Mouse (Mus musculus) midbrain, postnatal 0 days (tissue): ENCODE measurements around the gene Lrba. TPM values are rescaled to one million over a fixed set of nuclear protein-coding genes. Genes with fewer than 3 reads are reported as not detected.

Experiments
- ATAC-seq: fragments of 200-750 bp; cut with Nextera tagmentation; 2 replicates; pipeline ENCODE4 v1.8.0; 2017; ENCODE audit warnings: moderate number of reproducible peaks, mild to moderate bottlenecking, moderate TSS enrichment, moderate library complexity; ENCODE audit not compliant: low FRiP score
- DNase-seq: peaks from one replicate; pipeline ENCODE4 v3.0.0-alpha.2; 2015; ENCODE audit warnings: low spot score
- H3K27ac ChIP-seq: fragments of 300-500 bp; sonication (generic); 2 replicates; pipeline ENCODE4 v1.5.1; 2014; ENCODE audit warnings: low read depth, mild to moderate bottlenecking, low read length, mixed read lengths
- H3K27me3 ChIP-seq: fragments of 300-500 bp; sonication (generic); 2 replicates; pipeline ENCODE4 v1.6.1; 2014; ENCODE audit warnings: low read length, control low read depth, mixed read lengths; ENCODE audit not compliant: insufficient read depth
- H3K36me3 ChIP-seq: fragments of 300-500 bp; sonication (generic); 2 replicates; pipeline ENCODE4 v1.6.1; 2014; ENCODE audit warnings: low read length, control low read depth, mixed read lengths; ENCODE audit not compliant: insufficient read depth
- H3K4me1 ChIP-seq: fragments of 300-500 bp; sonication (generic); 2 replicates; pipeline ENCODE4 v1.6.1; 2014; ENCODE audit warnings: mild to moderate bottlenecking, control low read depth, antibody characterized with exemption, low read length, mixed read lengths; ENCODE audit not compliant: insufficient read depth
- H3K4me2 ChIP-seq: fragments of 300-500 bp; sonication (generic); 2 replicates; pipeline ENCODE4 v1.6.1; 2014; ENCODE audit warnings: low read depth, mild to moderate bottlenecking, low read length, mixed read lengths; ENCODE audit not compliant: poor library complexity, severe bottlenecking
- H3K4me3 ChIP-seq: fragments of 300-500 bp; sonication (generic); 2 replicates; pipeline ENCODE4 v1.5.1; 2014; ENCODE audit warnings: low read depth, mild to moderate bottlenecking, low read length, moderate library complexity
- H3K9ac ChIP-seq: fragments of 300-500 bp; sonication (generic); replicated peaks from 2 replicates; pipeline ENCODE4 v1.6.1; 2014; ENCODE audit warnings: mild to moderate bottlenecking, low read length, moderate library complexity, mixed read lengths; ENCODE audit not compliant: poor library complexity, severe bottlenecking
- H3K9me3 ChIP-seq: fragments of 300-500 bp; sonication (generic); 2 replicates; pipeline ENCODE4 v1.6.1; 2016; ENCODE audit warnings: low read length, control low read depth
- CTCF ChIP-seq: IDR thresholded peaks from 2 replicates; pipeline ENCODE4 v1.5.1; 2016; ENCODE audit warnings: antibody characterized with exemption, mild to moderate bottlenecking
- WGBS: fragments of 180-500 bp; shearing (Covaris S2); extraction: QIAGEN DNeasy Blood & Tissue Kit; methylation state at CpG from one replicate; pipeline ENCODE4 v1.1.7; 2014; 5-methylcytosine and 5-hydroxymethylcytosine counted together
- polyA plus RNA-seq: library from polyadenylated mRNA; unstranded; fragments of >200 nt; fragmentation: Nextera tagmentation; extraction: Ambion mirVana; gene quantifications from 2 replicates; pipeline ENCODE4 v1.2.1, GENCODE M21; 2015
- total RNA-seq: library from RNA; depleted of rRNA; stranded (reverse); fragments of >200 nt; gene quantifications from 2 replicates; pipeline ENCODE4 v1.2.3, GENCODE M21; 2014

Gene Lrba
- total and polyA plus RNA-seq, 2 experiments from 2014 or later = 3.1 to 24.3 TPM

DNA sequence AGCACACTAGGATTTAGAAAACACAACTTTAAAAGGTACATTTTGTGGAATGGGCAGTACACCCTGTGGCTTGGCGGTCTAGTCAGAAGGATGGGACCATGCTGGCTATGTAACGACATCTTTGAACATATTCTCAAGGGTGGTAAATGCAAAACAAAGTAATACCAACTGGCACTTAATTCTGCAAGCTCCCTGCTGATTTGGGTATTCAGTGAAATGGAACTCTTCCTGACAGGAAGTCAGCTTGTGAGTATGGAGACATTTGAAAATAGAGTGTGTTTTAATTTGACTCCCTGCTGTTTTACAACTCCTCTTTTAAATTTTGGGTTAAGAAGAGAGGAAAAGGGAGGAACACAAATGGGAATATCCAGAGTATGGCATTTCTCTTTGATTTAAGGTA is 158.1 kb downstream of the Lrba start:
- H3K27me3 ChIP-seq = no peaks in the 10 kb centered on the region
- H3K4me2 ChIP-seq = no peak overlapping the region
- no peak overlapping the region for H3K4me3 ChIP-seq
- H3K27ac ChIP-seq = no peak overlapping the region
- H3K36me3 ChIP-seq = no peaks in the 10 kb centered on the region
- ATAC-seq = no peak
- TF ChIP-seq CTCF = no peak
- no peaks in the 10 kb centered on the region for H3K9me3 ChIP-seq
- 33% methylated on average over 2 of the region's 2 CpGs for WGBS
- DNase-seq = no peak
- H3K9ac ChIP-seq = no peak overlapping the region
- H3K4me1 ChIP-seq = no peaks in the 10 kb centered on the region

DNA sequence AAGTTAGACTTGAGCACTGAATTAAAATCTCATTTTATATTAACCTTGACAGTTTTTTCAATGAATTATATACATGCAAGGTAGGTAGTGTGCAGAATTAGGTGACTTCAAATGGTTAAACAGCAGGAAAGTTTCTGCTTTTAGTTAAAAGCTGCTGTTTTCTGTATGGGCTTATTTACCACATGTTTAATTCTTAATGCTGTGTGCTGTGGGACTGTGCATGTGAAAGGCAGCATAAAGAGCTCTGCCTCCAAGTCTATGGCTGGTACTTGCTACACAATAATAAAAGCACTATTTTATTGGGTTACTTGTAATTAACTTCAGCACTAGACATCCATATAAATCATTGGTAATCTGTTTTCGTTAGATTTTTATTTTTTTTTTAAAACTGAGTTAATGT is 160.6 kb downstream of the Lrba start:
- Histone ChIP-seq H3K36me3 (no peaks in the 10 kb centered on the region), H3K4me3 (no peak overlapping the region), H3K27ac (no peak overlapping the region), H3K4me2 (no peak overlapping the region), H3K9ac (no peak overlapping the region), H3K4me1 (no peaks in the 10 kb centered on the region), H3K9me3 (no peaks in the 10 kb centered on the region), H3K27me3 (no peaks in the 10 kb centered on the region)
- DNase-seq (no peak), ATAC-seq (no peak)
- no peak for TF ChIP-seq CTCF
- 91% methylated on average over 1 of the region's 1 CpGs for WGBS

DNA sequence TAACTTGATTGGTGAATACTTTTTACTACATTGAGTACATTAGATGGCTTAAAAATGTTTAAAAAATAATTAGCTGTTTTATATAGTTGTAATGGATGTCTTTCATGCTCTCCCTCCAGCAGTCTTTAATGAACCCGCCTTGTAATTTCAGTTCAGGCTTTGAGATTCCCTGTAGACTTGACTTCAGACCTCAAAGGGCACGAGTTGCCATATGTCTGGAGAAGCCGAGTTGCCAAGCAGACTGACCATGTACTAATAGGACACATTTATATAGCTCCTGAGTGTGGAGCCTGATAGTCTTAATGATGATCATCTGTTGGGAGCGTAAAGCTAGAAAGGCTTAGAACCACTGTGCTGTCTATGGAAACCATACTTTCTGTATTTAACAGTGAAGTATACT is 161.8 kb downstream of the Lrba start:
- H3K4me3 ChIP-seq = no peak overlapping the region
- H3K9me3 ChIP-seq = no peaks in the 10 kb centered on the region
- H3K27ac ChIP-seq = no peak overlapping the region
- DNase-seq (no peak), ATAC-seq (no peak)
- no peaks in the 10 kb centered on the region for H3K4me1 ChIP-seq
- H3K27me3 ChIP-seq = no peaks in the 10 kb centered on the region
- TF ChIP-seq CTCF = no peak
- H3K9ac ChIP-seq = no peak overlapping the region
- H3K36me3 ChIP-seq = no peaks in the 10 kb centered on the region
- WGBS = 69% methylated on average over 4 of the region's 4 CpGs
- no peak overlapping the region for H3K4me2 ChIP-seq

DNA sequence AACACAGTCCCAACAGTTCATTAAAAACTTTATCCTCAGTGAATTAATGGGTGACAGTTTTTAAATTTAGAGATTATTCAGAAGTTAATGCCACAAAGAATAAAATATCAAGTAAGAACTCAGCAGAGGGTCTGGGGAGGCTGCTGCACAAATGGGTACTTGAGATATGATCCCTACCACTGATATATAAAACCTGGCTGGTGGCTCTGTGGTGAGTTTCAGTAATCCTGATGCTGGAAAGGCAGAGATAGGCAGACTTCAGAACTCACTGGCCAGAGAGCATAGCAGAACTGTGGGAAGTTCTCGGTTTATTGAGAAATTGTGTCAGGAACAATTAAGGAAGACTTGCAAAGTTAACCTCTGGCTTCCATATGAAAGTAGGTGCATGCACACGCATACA is 199.3 kb downstream of the Lrba start:
- no peak overlapping the region for H3K4me3 ChIP-seq
- H3K27me3 ChIP-seq = no peaks in the 10 kb centered on the region
- DNase-seq (no peak), ATAC-seq (no peak)
- no peak overlapping the region for H3K9ac ChIP-seq
- H3K4me2 ChIP-seq = no peak overlapping the region
- no peak for TF ChIP-seq CTCF
- H3K4me1 ChIP-seq = no peaks in the 10 kb centered on the region
- H3K27ac ChIP-seq = no peak overlapping the region
- H3K36me3 ChIP-seq = no peaks in the 10 kb centered on the region
- WGBS = 96% methylated on average over 2 of the region's 2 CpGs
- H3K9me3 ChIP-seq = no peaks in the 10 kb centered on the region

DNA sequence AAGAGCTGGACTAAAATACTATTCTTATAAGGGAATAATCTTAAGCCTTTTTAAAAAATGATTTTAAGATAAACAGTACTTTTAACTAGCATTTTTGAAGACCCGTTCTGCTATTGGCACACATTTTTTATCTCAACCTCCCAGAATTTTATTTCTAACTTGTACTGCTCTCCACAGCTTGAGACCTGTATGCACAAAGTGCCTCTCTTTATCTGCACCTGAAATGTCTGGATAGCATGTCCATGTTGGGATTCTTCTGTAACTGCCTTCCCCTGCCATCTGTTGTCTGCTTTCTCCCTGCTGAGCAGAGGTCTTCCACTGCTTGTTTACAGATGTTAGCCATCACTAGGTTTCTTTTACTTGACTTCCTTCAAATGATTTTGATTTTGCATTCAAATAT is 202.3 kb downstream of the Lrba start:
- Histone ChIP-seq H3K4me3 (no peak overlapping the region), H3K4me1 (no peaks in the 10 kb centered on the region), H3K36me3 (no peaks in the 10 kb centered on the region), H3K9me3 (no peaks in the 10 kb centered on the region), H3K4me2 (no peak overlapping the region), H3K27ac (no peak overlapping the region), H3K27me3 (no peaks in the 10 kb centered on the region), H3K9ac (no peak overlapping the region)
- no peak for TF ChIP-seq CTCF
- 97% methylated on average over 1 of the region's 1 CpGs for WGBS
- DNase-seq (no peak), ATAC-seq (no peak)

DNA sequence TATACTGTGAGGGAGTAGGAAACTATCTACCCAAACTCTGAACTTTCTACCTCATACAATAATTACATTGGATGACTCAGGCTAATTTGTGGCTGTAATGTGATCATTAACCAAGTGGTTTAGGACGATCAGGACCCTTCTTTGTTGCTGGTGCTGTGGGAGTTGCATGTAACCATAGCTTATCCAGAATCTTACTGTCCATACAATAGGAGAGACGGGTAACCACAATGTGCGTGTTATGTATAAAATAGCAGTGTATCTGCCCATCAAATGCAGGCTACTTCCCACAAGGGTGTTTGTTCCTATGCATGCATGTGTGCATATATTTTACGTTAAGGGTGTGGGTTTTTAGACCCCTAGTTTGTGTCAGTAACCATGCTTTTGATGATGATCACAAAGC is 219.0 kb downstream of the Lrba start:
- H3K27me3 ChIP-seq = no peaks in the 10 kb centered on the region
- H3K36me3 ChIP-seq = no peaks in the 10 kb centered on the region
- no peak overlapping the region for H3K4me3 ChIP-seq
- H3K4me1 ChIP-seq = no peaks in the 10 kb centered on the region
- no peak overlapping the region for H3K4me2 ChIP-seq
- no peak overlapping the region for H3K9ac ChIP-seq
- H3K27ac ChIP-seq = no peak overlapping the region
- no peak for TF ChIP-seq CTCF
- ATAC-seq = no peak
- WGBS = 86% methylated on average over 4 of the region's 4 CpGs
- H3K9me3 ChIP-seq = no peaks in the 10 kb centered on the region
- no peak for DNase-seq

DNA sequence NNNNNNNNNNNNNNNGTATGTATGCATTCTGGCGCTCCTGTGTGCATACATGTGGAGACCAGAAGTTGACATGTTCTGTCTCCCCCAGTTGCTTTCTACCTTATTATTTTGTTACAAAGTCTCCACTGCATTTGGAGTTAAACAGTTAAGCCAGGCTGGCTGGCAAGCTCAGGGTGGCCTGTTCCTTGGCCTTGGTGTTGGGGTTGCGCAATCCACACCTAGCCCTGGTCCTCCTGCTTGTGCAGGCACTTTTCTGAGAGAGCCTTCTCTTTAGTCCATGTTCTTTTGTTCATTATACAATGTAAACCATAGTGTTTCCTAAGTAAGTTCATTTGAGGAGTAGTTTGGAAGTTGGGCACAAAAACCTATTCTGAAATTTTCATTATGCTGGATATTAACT is 226.7 kb downstream of the Lrba start:
- no peak for ATAC-seq
- H3K36me3 ChIP-seq = no peaks in the 10 kb centered on the region
- 98% methylated on average over 2 of the region's 2 CpGs for WGBS

More for the DNA sequence above, 226.7 kb downstream of the Lrba start:
- Histone ChIP-seq H3K4me1 (no peaks in the 10 kb centered on the region), H3K4me3 (no peak overlapping the region), H3K27ac (no peak overlapping the region), H3K9ac (no peak overlapping the region), H3K4me2 (no peak overlapping the region), H3K27me3 (no peaks in the 10 kb centered on the region), H3K9me3 (no peaks in the 10 kb centered on the region)
- DNase-seq = no peak
- no peak for TF ChIP-seq CTCF
